Mouse (Mus musculus) layer of hippocampus, postnatal 25 days (tissue): ENCODE data around the gene Cdk9. TPM values are rescaled to one million over a fixed set of nuclear protein-coding genes. Genes with fewer than 3 reads are reported as not detected.

ENCODE experiments used
- DNase-seq, 2 experiments: peaks; one replicate each; pipeline ENCODE4 v3.0.0; 2022; ENCODE audit warnings: mixed read lengths in 2 of 2, low spot score in 1 of 2; ENCODE audit errors: extremely low spot score in 1 of 2
- total RNA-seq, 2 experiments: library from RNA; stranded (reverse); gene quantifications; 2 replicates each; pipeline ENCODE4 v1.2.3; 2021

The Cdk9 gene
- 100 to 1,000 TPM in 1 of 2 experiments, 10 to 100 TPM in 1; 96.0 to 106 TPM for total RNA-seq

DNA sequence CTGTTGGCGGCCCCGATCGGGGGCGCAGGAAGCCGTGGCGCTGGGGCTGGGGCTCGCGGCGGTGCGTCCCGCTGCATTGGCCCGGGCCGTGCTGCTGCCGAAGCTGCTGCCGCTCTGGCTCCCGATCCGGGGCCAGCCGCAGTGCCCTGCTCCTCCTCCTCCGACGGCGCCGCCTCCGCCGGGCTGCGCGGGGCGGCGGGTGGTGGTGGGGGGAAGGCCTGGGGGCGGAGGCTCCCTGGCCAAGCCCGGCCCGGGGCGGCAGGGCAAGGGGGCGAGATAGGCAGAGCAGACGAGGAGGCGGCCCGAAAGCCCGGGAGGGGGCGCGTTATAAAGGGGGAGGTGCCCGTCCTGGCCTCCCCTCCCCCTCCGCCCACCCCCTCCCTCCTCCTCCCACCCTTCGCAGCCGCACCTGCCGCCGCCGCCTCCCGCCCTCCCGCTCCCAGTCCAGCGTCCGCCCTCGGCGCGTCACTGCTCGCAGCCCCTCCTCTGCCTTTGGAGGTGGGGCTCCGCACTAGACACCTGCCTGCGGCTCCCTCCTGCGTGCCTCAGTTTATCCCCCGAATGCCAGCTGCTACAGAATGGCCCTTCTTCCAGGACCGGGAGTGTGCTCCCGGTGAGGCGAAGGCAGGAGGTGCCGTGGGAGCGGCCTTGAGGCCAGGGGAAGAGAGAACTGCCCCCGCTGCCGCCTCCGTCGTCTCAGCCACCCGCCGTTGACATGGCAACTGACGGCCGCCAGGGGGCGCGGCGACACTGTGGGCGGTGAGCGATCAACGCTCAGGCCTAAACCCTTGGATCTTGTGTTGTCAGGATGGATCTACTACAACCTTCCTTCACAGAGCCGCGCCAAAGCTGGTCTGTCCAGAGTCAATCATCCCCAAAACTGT is at the start of gene Cdk9:
TSS of gene Cdk9 (minus strand) at position 143 of the 884 bp plus-strand sequence.
- DNase-seq: peak; percentile 85 to 98

DNA sequence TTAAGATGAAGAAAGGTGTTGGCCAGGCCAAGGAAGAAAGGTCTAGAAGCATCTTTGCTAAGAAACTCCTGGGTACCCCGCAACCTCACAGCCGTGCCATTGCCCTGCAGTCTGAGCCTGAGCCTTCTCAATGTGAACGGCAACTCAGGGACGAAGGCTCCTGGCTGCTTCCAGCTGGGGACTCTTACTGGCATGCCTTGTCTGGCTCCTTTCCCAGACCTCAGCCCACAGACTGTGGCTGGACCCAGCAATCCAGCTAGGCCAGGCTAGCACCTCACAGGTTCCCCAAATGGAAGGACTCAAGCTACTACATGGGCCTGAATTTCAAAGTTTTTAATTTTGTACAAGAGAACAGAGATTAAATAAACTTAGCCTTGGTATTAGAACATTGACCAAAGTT is 49.0 kb upstream of the Cdk9 start:
- no peak for DNase-seq

DNA sequence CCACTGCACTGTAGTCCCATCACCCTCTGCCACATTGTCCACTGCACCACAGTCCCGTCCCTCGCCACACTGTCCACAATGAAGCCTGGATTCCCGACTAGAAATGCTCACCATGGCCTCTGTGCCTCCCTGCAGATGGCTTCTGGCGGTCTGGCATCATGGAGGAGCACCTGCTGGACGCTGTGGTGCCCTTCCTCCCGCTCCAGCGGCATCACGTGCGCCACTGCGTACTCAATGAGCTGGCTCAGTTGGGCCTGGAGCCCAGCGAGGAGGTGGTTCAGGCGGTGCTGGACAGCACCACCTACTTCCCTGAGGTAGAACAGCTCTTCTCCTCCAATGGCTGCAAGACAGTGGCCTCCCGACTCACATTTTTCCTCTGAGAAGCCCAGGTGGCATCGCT is 48.5 kb upstream of the Cdk9 start:
- DNase-seq: no peak

DNA sequence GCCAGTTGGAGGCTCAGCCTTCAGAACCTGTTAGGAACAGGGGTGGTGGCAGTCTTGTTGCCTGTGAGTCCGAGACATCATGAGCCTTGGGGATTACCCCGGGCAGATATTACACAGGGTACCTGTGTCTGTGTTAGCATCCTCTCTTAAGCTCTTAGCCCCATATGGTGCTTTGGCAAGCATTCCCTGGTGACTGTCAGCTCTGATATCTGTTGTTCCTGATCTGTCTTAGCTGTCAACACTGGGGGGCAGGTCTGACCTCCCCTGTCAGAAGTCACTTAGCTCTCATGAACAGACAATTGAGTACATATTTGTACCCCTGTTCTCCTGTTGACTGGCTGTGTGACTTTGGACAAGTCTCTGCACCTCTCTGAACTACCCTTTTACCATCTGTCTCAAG is 46.1 kb upstream of the Cdk9 start:
- no peak for DNase-seq

DNA sequence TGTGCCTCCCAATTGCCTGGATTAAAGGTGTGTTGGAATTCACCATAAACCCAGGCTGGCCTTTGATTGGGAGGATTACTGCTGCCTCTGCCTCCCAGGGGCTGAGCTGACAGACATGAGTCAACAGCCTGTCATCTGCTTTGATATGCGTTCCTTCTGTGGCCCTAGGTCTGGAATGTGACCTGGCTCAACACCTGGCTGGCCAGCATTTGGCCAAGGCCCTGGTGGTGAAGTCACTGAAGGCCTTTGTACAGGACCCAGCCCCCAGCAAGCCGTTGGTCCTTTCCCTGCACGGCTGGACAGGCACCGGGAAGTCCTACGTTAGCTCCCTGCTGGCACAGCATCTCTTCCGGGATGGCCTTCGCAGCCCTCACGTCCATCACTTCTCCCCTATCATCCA is 45.6 kb upstream of the Cdk9 start:
- DNase-seq: no peak

DNA sequence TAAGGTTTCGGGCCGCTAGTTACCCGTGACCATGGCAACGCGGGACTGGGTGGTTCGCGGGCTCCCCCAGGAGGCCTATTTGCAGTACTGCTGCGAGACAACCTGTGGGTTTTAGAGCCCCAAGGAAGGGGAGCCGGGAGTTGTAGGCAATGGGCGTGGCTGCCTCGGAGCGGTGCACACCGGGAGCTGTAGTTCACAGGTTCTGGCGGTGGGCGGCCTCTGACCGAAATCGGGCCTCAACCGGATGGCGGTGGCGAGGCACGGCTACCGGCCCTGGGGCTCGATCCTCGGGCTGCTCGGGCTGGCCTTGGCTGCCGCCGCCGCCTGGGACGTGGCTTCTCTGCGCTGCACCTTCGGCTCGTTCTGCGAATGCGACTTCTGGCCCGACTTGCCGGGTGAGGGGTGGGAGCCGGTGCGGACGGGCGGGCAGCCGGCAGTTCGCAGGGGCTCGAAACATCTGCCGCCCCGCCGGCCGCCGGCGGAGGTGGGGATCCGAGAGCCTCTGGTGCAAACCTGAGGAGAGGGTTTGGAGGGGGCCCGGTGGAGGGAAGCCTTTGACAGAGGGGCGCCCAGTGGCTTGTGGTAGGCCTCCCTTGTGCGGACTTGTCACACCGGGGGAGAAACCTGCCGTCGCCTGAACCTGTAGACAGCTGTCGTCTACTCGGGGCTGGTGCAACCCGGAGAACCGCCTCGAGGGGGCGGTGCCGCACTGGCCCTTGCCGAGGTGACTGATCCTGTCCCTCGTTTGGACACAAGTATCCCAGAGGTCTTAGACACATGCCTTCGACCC is 44.4 kb upstream of the Cdk9 start, which contains the start of gene Tor2a:
TSS of gene Tor2a (plus strand) at position 179 of the 790 bp plus-strand sequence.
- DNase-seq: peak; percentile 82 to 95

DNA sequence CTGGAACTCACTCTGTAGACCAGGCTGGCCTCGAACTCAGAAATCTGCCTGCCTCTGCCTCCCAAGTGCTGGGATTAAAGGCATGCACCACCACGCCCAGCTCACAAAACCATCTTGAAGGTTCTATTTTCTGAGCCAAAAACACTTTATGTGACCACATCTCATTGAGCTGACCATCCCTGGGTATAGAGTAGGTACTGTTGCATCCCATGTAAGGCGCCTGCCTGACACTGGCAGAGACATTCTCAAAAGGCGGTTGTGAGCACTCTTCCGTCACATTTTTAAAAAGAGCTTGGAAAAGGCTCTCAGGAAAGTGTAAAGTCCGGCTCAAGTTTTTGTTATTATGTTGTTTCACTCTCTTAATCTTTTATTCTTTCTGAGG is 43.8 kb upstream of the Cdk9 start:
- no peak for DNase-seq

DNA sequence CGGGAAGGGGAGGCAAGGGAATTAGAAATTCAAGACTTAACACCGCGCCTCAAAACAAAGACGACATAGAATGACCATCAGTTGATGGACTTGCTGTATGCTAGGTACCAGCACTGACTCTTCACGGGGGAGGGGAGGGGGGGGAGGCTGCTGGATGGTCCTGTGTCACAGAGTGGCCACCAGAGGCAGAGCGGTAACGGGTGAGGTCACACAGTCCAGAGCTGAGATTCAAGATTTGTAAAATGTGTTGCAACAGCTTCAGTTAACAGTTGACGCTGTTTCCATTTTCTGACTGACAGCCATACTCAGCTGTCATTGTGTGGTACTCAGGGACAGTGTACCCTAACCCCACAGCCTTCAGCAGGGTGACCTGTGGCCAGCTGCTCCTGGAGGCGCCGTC is 39.3 kb upstream of the Cdk9 start:
- DNase-seq: no peak

DNA sequence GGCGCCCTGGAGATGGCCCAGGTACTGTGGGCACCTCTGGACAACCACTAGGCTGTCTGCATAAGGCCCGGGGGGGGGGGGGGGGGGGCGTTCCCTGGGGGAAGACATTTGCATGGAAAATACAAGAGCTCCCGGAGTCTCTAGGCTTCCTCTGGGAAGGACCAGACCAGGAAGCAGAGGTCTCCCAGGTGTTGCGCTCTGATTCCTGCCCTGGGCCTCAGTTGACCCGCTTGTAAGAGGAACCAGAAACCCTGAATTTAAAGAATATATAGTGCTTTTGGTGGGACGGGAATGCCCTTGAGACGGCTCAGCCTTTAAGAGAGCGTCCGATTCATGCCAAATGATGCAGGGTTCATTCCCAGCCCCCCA is 38.8 kb upstream of the Cdk9 start:
- no peak for DNase-seq

DNA sequence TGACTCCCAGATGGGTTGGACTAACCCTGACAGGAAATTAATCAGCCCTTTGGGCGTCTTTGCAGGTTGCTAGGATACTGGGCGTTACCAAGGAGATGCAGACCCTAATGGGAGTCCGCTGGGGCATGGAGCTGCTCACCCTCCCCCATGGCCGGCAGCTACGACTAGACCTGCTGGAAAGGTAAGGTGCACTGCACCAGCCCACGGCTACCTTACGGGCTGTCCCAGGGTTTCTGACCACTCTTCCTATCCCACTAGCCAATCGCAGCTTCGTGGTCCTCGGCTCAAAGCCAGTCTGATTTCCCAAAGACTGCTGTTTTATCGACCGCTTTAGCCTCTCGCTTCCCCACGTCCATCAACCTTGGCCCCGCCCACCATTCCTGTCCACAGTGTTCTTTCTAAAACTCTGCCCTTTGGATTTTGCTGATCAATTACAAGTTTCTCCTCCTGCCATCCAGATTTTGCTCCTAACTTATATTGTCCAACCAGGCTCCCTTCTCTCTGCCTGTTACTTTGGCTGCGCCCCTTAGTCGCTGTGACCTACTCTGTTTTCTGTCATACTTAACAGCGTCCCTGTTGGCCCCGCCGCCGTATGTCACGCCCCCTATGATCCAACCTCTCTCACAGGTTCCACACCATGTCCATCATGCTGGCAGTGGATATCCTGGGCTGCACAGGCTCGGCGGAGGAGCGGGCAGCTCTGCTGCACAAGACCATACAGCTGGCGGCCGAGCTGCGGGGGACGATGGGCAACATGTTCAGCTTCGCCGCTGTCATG is 38.2 kb upstream of the Cdk9 start:
- no peak for DNase-seq

DNA sequence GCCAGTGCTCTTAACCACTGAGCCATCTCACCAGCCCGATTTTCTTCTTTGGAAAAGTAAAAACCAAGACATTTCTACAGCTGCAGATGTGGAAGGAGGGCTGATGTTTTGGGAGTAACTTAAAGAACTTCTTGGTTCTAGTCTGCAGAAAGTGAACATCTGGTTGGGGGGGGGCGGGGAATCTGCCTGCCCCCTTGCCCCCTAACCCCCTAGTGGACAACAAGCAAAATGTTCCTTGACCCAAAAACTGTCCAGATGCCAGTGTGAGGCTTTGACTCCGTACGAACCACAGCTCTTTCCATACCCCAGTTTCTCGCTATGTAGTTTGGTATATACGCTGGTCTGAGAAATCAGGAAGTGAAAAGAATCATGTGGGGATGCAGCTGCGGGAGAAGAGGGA is 37.3 kb upstream of the Cdk9 start:
- no peak for DNase-seq

DNA sequence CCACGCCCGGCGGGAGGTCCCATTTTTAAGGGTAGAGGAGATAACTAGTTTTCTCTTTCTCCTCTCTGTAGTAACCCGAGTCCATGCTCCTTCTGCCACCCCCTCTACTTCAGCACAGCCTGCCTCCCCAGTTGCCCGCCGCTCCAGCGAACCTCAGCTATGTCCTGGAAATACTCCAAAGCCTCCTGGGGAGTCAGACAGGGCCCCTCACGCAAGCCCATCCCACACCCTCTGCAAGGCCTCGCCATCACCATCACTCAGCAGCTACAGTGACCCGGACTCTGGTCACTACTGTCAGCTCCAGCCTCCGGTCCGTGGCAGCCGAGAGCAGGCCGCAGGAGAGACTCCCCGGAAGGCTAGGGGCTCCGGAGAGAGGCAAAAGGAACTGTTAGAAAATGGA is 36.2 kb upstream of the Cdk9 start:
- no peak for DNase-seq

DNA sequence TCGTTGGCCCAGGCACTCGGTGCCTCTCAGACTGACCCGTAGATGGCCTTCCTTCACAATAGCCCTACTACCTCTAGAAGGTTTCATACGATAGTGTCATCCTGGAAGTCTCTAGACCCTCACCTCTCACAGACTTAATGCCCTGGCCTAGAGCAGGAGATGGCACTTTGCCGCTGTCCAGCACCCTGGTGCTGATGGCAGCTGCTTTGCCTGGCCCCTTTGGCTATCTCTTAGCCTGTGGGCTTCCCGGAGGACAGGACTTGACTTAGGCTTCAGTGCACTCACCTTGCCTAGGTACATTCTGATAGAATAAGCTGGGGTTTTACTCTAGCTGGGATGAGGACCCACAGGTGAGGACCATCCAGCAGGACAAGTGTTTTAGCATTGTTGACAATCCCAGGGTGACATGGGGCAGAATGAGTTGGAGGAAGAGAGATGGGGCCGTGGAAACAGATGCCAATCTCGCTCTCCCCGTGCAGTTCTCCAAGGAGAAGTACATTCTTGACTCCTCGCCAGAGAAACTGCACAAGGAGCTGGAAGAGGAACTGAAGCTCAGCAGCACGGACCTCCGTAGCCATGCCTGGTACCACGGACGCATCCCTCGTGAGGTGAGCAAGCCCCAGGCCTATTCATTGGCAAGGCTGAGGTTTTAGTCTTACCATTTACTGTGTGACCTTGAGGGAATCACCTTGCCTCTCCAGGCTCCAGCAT is 31.6 kb upstream of the Cdk9 start:
- DNase-seq: no peak

DNA sequence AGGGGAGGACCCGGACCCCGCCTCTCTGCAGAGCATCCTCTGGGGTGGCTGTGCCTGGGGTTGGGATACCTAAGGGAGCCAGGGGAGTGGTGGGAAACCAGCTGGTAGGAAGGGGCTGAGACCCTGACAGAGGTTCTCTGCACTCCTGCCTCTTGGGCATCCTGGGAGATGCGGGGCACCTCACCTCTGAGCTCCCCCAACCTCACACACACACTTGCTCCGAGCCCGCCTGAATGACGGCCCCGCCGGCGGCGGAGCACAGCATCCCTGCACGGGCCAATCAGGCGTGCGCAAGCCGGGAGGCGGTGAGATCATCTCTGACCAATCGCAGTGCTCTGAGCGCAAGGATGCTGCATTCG is 29.3 kb upstream of the Cdk9 start:
- DNase-seq: peak; percentile 64 to 72

DNA sequence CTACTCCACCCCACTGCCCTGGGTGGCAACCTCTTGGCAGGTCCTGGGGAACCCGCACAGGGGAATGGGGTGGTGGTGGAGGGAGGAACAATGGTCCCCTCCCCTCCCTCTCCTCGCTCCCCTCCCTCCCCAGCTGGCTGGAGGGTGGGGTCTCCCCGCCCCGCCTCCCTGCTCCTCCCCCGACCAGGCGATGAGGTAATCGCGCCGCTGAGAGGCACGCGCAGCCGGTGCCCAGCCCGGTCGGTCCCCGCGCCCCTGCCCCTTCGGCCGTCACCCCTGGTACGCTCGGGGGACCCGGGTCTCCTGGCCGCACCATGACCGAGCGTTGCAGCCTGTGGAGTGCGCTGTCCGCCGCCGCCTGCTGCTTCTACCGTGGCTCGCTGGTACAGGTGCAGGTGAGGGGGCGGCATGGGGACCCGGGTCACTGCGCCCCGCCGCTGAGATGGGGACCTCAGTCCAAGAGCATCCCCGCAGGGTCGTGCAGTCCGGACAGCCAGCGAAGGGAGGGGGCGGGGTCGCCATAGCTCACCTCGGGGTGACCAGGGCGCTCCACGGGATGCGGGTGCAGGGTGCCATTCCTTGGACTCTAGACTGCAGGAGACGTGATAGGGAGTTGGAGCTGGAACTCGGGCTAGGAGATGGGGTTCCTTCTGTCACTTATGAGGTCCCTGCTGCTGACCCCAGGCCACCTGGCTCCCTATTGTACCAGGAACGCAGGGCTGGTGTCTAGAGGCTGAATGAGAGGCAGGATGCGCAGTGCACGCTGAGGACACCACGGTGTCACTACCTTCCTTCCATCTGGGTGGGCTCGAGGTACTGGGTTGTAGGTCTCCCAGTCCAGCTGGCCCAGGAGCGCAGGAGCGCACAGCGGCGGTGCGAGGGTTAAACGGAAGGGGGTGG is 28.6 kb upstream of the Cdk9 start:
- peak; percentile 43 to 63 for DNase-seq

DNA sequence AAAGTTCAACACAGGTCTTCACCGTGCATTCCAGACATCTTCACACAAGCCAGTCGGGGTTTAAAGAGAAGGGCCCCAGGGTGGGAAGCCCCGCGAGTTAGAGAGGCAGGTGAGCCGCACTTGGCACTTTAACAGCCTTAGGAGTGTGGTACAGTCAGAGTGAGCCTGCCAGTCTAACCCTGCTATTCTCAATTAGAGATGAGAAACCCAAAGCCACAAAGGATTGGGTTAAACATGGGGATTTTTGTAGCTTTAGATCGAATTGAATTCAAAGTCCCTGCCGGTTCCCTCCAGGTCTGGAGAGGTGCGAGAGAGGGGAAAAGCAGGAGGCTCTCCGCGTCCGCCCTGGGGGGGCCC is 28.0 kb upstream of the Cdk9 start, which contains the start of gene 6330409D20Rik:
TSS of gene 6330409D20Rik (minus strand) at position 101 of the 357 bp plus-strand sequence.
- no peak for DNase-seq

DNA sequence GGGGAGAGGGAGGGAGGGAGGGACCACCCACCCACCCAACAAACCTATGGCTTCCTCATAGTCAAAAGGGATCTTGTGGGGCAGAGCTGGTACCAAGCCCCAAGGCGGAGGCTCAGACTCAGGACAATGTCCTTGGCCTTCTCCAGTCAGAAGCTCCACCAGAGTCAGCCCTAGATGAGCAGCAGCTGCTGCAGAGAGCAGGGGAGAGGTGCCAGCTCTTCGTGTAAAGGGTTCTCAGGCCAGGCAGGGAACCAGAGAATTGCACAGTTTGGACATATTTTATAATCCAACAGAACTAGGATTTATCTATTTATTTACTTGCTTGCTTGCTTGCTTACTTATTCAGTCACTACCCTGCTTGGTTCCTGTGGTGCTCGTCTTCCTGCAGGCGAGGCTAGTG is 26.4 kb upstream of the Cdk9 start:
- no peak for DNase-seq

DNA sequence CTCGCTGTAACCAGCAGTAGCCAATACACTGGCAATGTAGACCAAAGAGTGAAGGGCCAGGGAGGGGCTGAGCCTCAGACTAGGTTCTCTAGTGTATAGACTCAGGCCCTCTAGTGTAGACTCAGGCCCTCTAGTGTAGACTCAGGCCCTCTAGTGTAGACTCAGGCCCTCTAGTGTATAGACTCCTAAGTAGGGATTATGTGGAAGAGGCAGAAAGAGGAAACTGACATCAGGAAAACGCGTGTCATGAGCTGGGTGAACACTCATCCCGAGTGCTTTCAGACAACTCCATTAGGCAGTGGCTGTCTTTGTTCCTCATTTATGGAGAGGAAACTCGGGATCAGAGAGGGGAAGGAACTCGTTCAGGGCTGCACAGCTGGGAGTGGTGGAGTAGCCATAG is 24.1 kb upstream of the Cdk9 start:
- no peak for DNase-seq

DNA sequence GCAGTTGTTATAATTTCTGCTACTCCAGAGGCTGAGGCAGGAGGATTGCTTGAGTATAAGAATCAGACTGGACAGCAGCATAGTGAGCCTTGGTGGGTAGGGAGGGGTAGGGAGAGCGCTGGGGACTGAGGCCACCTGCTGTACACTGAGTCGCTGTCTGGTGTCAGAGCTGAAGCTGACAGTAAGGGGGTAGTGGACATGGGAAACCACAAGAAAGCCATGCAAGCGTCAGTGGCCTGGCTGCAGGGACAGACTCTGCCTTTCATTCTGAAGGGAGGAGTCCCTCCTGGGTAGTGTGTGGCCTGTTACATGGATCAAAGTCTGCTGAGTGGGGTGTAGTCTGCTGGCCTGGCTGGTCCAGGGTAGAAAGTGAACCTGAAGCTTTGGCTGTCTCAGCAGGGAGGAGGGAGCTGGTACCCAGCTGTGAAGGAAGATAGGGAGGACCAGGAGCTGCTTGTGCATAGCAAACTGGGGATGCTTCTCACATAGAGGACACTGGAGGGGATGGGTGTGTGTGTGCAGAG is 23.5 kb upstream of the Cdk9 start:
- no peak for DNase-seq
